Mouse (Mus musculus) limb, embryonic 14.5 days (tissue): ENCODE results near the gene Herpud1. TPM values are rescaled to one million over a fixed set of nuclear protein-coding genes. Genes with fewer than 3 reads are reported as not detected.

Experiments
- ATAC-seq: fragments of 200-750 bp; cut with Nextera tagmentation; 2 replicates; pipeline ENCODE4 v1.8.0; 2017; ENCODE audit warnings: low read depth, moderate number of reproducible peaks, moderate TSS enrichment; ENCODE audit not compliant: low FRiP score
- DNase-seq: peaks from one replicate; pipeline ENCODE4 v3.0.0-alpha.2; 2015; ENCODE audit warnings: low spot score
- H3K27ac ChIP-seq: fragments of 300-500 bp; sonication (generic); replicated peaks from 2 replicates; pipeline ENCODE4 v1.5.1; 2014; ENCODE audit warnings: low read depth, mild to moderate bottlenecking, low read length, moderate library complexity, mixed read lengths
- H3K27me3 ChIP-seq: fragments of 300-500 bp; sonication (generic); 2 replicates; pipeline ENCODE4 v1.6.1; 2014; ENCODE audit warnings: low read length, mixed read lengths; ENCODE audit not compliant: control insufficient read depth, insufficient read depth
- H3K36me3 ChIP-seq: fragments of 300-500 bp; sonication (generic); 2 replicates; pipeline ENCODE4 v1.6.1; 2014; ENCODE audit warnings: mild to moderate bottlenecking, low read length, moderate library complexity, mixed read lengths; ENCODE audit not compliant: control insufficient read depth, insufficient read depth
- H3K4me1 ChIP-seq: fragments of 300-500 bp; sonication (generic); 2 replicates; pipeline ENCODE4 v1.6.1; 2014; ENCODE audit warnings: antibody characterized with exemption, low read length, mixed read lengths; ENCODE audit not compliant: control insufficient read depth, insufficient read depth
- H3K4me2 ChIP-seq: fragments of 300-500 bp; sonication (generic); replicated peaks from 2 replicates; pipeline ENCODE4 v1.6.1; 2014; ENCODE audit warnings: low read depth, mild to moderate bottlenecking, low read length, moderate library complexity; ENCODE audit not compliant: severe bottlenecking
- H3K4me3 ChIP-seq: fragments of 300-500 bp; sonication (generic); replicated peaks from 2 replicates; pipeline ENCODE4 v1.5.1; 2014; ENCODE audit warnings: low read length
- H3K9ac ChIP-seq: fragments of 300-500 bp; sonication (generic); 2 replicates; pipeline ENCODE4 v1.6.1; 2014; ENCODE audit warnings: mild to moderate bottlenecking, low read depth, low read length, moderate library complexity; ENCODE audit not compliant: severe bottlenecking
- H3K9me3 ChIP-seq: fragments of 300-500 bp; sonication (generic); 2 replicates; pipeline ENCODE4 v1.6.1; 2016; ENCODE audit warnings: low read length; ENCODE audit not compliant: control insufficient read depth
- POLR2A ChIP-seq: fragments of 200-500 bp; IDR thresholded peaks from 2 replicates; pipeline ENCODE4 v1.8.0; 2012; ENCODE audit warnings: inconsistent platforms, mild to moderate bottlenecking, moderate library complexity, borderline replicate concordance; ENCODE audit not compliant: insufficient read depth, insufficient read length; ENCODE audit errors: extremely low read depth
- WGBS: fragments of 180-500 bp; shearing (Covaris S2); extraction: QIAGEN DNeasy Blood & Tissue Kit; methylation state at CpG from one replicate; pipeline ENCODE4 v1.1.7; 2014; 5-methylcytosine and 5-hydroxymethylcytosine counted together
- polyA plus RNA-seq, 2 experiments: library from polyadenylated mRNA; depleted of rRNA in 1 of 2; stranded (reverse) in 1 of 2; unstranded in 1 of 2; fragments of >200 nt; fragmentation: Nextera tagmentation in 1 of 2; extraction: Ambion mirVana in 1 of 2; gene quantifications; 2 replicates each; pipeline versions ENCODE4 v1.2.1 to v1.2.3; 2012 to 2014

The Herpud1 gene
- polyA plus RNA-seq, 2 experiments, result 72.9 to 84.1 TPM

DNA sequence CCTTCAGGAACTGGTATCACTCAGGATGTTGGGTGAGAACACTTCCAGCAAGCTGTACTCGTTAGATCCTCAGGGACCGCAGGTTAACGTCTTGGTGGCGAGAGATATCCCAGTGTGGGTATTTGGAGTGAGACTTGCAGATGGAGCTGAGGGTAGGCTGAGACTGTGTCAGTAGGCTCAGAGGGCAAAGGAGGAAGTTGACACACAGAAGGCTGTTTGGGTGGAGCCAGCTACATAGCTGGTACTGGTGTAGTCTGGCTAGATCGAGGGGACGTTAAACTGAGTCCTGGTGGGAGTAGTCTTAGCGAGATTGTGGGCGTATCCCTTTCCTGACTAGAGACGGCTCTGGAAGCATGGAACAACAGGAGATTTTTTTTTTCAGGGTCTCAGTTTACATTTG, 31.8 kb downstream of the Herpud1 start:
- no peaks in the 10 kb centered on the region for H3K36me3 ChIP-seq
- WGBS, result 56% methylated on average over 9 of the region's 9 CpGs
- TF ChIP-seq POLR2A, result no peak
- no peaks in the 10 kb centered on the region for H3K9me3 ChIP-seq
- H3K4me3 ChIP-seq, result no peak overlapping the region
- ATAC-seq (no peak), DNase-seq (no peak)
- no peaks in the 10 kb centered on the region for H3K4me1 ChIP-seq
- H3K4me2 ChIP-seq, result no peak overlapping the region
- no peak overlapping the region for H3K27ac ChIP-seq
- H3K27me3 ChIP-seq, result no peaks in the 10 kb centered on the region
- H3K9ac ChIP-seq, result no peak overlapping the region

DNA sequence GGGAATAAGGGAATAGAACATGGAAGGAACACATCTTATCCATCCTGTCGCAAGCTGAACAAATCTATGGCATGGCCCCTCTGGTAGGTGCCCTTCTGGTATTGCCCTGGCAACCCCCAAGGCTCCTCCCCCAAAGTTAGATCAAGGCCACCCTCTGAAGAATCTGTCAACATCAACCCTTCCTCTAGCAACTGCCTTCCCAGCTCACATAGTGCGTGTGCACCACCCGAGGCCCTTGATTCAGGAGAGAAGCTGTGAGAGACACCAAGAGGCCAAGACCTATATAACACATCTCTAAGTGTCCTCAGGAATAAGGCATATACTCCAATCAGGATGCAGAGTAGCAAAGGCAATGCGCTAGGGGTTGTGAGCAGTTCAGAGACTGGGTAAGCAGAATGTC, 36.0 kb downstream of the Herpud1 start:
- TF ChIP-seq POLR2A, result no peak
- Histone ChIP-seq H3K4me3 (no peak overlapping the region), H3K4me1 (no peaks in the 10 kb centered on the region), H3K4me2 (no peak overlapping the region), H3K9me3 (no peaks in the 10 kb centered on the region), H3K27me3 (no peaks in the 10 kb centered on the region), H3K27ac (no peak overlapping the region), H3K36me3 (no peaks in the 10 kb centered on the region), H3K9ac (no peak overlapping the region)
- ATAC-seq (no peak), DNase-seq (no peak)
- 87% methylated on average over 4 of the region's 4 CpGs for WGBS

DNA sequence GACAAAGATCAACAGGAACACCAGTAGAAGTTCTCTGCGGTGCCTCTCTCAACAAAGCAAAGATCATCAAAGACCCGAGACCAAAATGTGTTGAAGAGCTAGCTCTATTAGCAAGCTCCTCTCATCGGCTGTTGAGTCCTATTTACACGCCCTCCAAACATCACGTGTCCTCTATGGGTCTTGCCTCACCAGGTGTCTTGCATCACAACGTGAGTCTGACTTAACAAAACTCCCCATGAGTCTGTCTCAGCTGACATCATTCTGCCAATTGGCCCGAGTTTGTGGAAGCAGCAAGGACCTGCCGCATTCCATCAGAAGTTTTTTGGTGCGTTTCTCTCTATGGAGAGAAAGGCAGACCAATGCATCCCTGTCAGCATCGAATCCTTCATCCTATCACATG, 41.7 kb downstream of the Herpud1 start:
- no peak overlapping the region for H3K27ac ChIP-seq
- ATAC-seq (no peak), DNase-seq (no peak)
- H3K9ac ChIP-seq, result no peak overlapping the region
- no peaks in the 10 kb centered on the region for H3K9me3 ChIP-seq
- no peak overlapping the region for H3K4me2 ChIP-seq
- no peaks in the 10 kb centered on the region for H3K36me3 ChIP-seq
- no peak for TF ChIP-seq POLR2A
- no peaks in the 10 kb centered on the region for H3K27me3 ChIP-seq
- 61% methylated on average over 10 of the region's 10 CpGs for WGBS
- H3K4me3 ChIP-seq, result no peak overlapping the region
- no peaks in the 10 kb centered on the region for H3K4me1 ChIP-seq

DNA sequence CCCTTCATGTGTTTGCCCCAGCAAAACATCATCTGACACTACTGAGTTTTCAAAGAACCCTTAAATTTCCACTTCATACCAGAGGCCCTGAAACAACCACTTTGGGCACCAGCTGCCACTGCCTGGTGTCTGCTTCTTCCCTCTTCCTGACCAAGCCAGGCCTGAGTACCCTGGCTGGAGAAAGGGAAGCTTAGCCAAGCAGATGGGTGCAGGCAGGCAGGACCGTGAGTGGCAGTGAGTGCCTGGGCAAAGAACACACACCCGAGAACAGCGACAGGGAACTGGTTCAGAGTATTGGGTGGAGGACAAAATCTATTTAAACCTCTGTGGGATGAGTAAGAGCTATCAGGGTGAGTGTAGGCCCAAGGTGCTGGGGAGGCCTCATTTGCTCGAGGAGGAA, 42.2 kb downstream of the Herpud1 start:
- no peak for ATAC-seq
- Histone ChIP-seq H3K4me1 (no peaks in the 10 kb centered on the region), H3K9me3 (no peaks in the 10 kb centered on the region), H3K4me2 (no peak overlapping the region), H3K27me3 (0 out of 2 replicates have a peak, but pooled peaks cover under 1% of the 10 kb centered on the region), H3K4me3 (no peak overlapping the region), H3K36me3 (no peaks in the 10 kb centered on the region), H3K27ac (no peak overlapping the region), H3K9ac (no peak overlapping the region)
- WGBS, result 67% methylated on average over 4 of the region's 4 CpGs
- no peak for TF ChIP-seq POLR2A
- no peak for DNase-seq

DNA sequence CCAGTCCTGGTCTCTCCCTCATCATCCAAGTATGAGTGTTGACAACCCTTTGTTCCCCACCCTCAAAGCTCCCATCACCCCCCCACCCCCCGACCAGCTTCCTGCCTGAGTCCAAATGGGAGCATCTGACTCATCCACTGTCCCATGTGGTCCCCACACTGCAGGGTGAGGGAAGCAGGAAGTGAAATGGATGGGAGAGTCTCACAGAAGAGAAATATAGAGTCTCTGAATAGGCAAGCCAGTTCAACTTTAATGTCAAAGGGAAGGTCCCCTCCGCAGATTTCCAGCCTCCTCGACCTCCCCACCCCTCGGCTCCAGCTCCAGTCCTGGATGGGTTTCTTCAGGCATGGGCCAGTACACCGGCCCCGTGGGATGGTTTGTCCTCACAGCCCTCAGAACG, 43.1 kb downstream of the Herpud1 start:
- H3K27ac ChIP-seq, result no peak overlapping the region
- 80% methylated on average over 7 of the region's 7 CpGs for WGBS
- no peak overlapping the region for H3K4me2 ChIP-seq
- no peak overlapping the region for H3K9ac ChIP-seq
- no peaks in the 10 kb centered on the region for H3K4me1 ChIP-seq
- no peak for TF ChIP-seq POLR2A
- H3K9me3 ChIP-seq, result no peaks in the 10 kb centered on the region
- ATAC-seq, result no peak
- DNase-seq, result no peak
- 0 out of 2 replicates have a peak, but pooled peaks cover 7% of the 10 kb centered on the region for H3K27me3 ChIP-seq
- H3K4me3 ChIP-seq, result no peak overlapping the region
- no peaks in the 10 kb centered on the region for H3K36me3 ChIP-seq

DNA sequence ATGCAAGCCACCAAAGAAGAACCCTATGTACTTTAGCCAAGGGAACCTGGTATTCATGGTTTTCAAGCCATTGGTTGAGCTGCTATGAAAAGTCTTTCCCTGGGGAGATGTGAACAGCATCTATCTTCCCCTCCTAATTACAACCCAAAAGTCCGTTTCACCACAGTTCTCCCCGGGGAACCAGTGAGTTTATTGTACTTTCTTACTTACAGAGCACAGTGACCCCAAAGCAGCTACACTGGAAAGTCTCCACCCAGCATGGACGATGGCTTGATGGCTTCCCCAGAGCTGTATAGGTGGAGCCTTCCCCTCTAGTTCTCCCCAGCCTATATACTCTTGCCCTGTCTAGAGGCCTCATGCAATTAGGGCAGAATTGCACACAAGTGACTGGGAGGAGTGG, 46.0 kb downstream of the Herpud1 start:
- H3K4me1 ChIP-seq, result no peaks in the 10 kb centered on the region
- no peaks in the 10 kb centered on the region for H3K36me3 ChIP-seq
- H3K27me3 ChIP-seq, result 0 out of 2 replicates have a peak, but pooled peaks cover 7% of the 10 kb centered on the region
- DNase-seq (no peak), ATAC-seq (no peak)
- 73% methylated on average over 3 of the region's 3 CpGs for WGBS
- H3K4me3 ChIP-seq, result no peak overlapping the region
- H3K4me2 ChIP-seq, result no peak overlapping the region
- TF ChIP-seq POLR2A, result no peak
- H3K9ac ChIP-seq, result no peak overlapping the region
- H3K9me3 ChIP-seq, result no peaks in the 10 kb centered on the region
- H3K27ac ChIP-seq, result no peak overlapping the region
